Mouse (Mus musculus) C2C12 (cell line): ENCODE data around the gene A2ml1. TPM values are rescaled to one million over a fixed set of nuclear protein-coding genes. Genes with fewer than 3 reads are reported as not detected.

Source experiments
- H3K27me3 ChIP-seq: one replicate; pipeline ENCODE4 v1.6.1; 2011; ENCODE audit not compliant: control insufficient read depth, insufficient read depth, insufficient read length
- H3K36me3 ChIP-seq: one replicate; pipeline ENCODE4 v1.6.1; 2011; ENCODE audit not compliant: control insufficient read depth, insufficient read depth
- H3K4me3 ChIP-seq: one replicate; pipeline ENCODE4 v1.5.1; 2011; ENCODE audit warnings: mild to moderate bottlenecking, control low read depth; ENCODE audit not compliant: poor library complexity, insufficient read depth, severe bottlenecking
- H3K79me2 ChIP-seq: one replicate; pipeline ENCODE4 v1.6.1; 2011; ENCODE audit not compliant: control insufficient read depth, insufficient read depth
- H3K79me3 ChIP-seq: one replicate; pipeline ENCODE4 v1.6.1; 2011; ENCODE audit warnings: low read depth, control low read depth
- H3ac ChIP-seq: one replicate; pipeline ENCODE3; 2011; ENCODE audit warnings: low read depth; ENCODE audit not compliant: control insufficient read depth, insufficient read length
- CEBPB ChIP-seq: IDR thresholded peaks from one replicate; pipeline ENCODE4 v1.6.1; 2011; ENCODE audit warnings: low read depth, mild to moderate bottlenecking, control low read depth, moderate library complexity
- CTCF ChIP-seq: IDR thresholded peaks from one replicate; pipeline ENCODE4 v1.5.1; 2011; ENCODE audit not compliant: control insufficient read depth, insufficient read depth, insufficient read length
- FOSL1 ChIP-seq: IDR thresholded peaks from one replicate; pipeline ENCODE4 v1.8.0; 2011; ENCODE audit warnings: mild to moderate bottlenecking, low read length; ENCODE audit not compliant: poor library complexity, insufficient read depth, severe bottlenecking
- MAX ChIP-seq: IDR thresholded peaks from one replicate; pipeline ENCODE4 v1.6.1; 2011; ENCODE audit warnings: mild to moderate bottlenecking, control low read depth
- MYOD1 ChIP-seq: IDR thresholded peaks from one replicate; pipeline ENCODE4 v1.6.1; 2011; ENCODE audit warnings: low read depth; ENCODE audit not compliant: control insufficient read depth, insufficient read length
- MYOG ChIP-seq: IDR thresholded peaks from one replicate; pipeline ENCODE4 v1.6.1; 2011; ENCODE audit not compliant: control insufficient read depth, insufficient read length; ENCODE audit errors: extremely low read depth
- USF1 ChIP-seq: IDR thresholded peaks from one replicate; pipeline ENCODE4 v1.6.1; 2011; ENCODE audit warnings: low read depth, mild to moderate bottlenecking, control low read depth, moderate library complexity
- polyA plus RNA-seq: library from polyadenylated mRNA; unstranded; fragments of >200 nt; fragmentation: generic; extraction: Trizol; gene quantifications from one replicate; pipeline ENCODE4 v1.2.1, GENCODE M21; 2012; ENCODE audit warnings: missing spikeins

Gene A2ml1
- polyA plus RNA-seq, 1 experiment: not detected

DNA sequence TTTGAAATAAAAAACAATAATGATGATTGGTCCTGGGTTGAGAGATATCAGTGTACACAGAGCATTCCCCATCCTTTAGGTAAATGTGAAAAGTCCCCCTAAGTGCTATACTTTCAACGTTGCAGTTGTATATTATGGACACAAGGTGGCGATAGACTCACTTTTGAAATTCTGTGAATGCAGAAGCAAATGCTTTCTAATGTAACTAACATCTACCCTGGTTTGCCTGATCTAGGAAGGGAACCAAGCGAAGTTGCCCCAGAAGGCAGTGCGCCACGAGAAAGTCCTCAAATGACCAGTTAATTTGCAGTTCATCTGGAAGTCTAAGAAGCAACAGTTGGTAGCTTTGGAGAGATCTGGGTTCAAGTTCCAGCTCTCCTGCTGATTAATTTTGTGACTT lies 23.1 kb upstream of the A2ml1 start:
- H3K79me3 ChIP-seq: no peaks in the 10 kb centered on the region
- no peak overlapping the region for H3K4me3 ChIP-seq
- H3K36me3 ChIP-seq: no peaks in the 10 kb centered on the region
- no peaks in the 10 kb centered on the region for H3K27me3 ChIP-seq
- TF ChIP-seq MAX: no peak
- TF ChIP-seq MYOD1: no peak
- TF ChIP-seq CEBPB: no peak
- TF ChIP-seq MYOG: no peak
- no peak for TF ChIP-seq USF1
- no peak for TF ChIP-seq CTCF
- no peak for TF ChIP-seq FOSL1
- H3ac ChIP-seq: no peak overlapping the region
- H3K79me2 ChIP-seq: no peaks in the 10 kb centered on the region

DNA sequence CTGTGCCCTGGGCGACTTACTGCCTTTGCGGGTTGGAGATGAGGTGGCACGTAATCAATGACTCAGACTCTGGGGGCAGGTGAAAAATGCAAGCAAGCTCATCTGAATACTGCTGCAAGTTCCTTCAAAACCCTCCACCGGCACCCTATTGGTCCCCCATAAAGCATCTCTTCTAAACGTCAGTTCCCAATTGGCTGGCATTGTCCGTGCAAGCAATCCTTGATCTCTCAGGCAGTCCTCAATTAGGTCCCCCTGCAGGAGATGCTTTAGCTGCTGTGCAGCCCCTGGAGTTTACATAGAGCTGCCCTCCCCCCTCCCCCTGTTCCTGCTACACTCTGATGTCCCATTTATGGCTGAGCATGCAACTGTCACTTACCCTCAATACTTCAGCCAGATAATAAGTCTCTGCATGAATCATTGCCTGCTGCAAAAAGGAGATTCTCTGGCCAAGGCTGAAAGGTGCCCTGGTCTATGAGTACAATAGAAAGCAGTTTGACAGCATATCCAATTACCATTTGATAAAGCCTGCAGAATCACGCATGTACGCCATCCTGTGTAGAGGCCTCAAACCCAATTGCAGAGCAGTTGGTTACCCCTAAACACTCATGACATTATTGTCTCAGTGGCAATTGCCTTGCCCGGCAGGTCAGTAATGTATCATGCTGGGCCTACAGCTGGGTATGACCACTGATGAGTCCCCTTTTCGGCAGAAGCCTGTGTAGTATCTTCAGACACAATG lies 21.2 kb upstream of the A2ml1 start:
- TF ChIP-seq MYOG: no peak
- TF ChIP-seq MYOD1: no peak
- no peak for TF ChIP-seq MAX
- no peak for TF ChIP-seq CTCF
- TF ChIP-seq USF1: no peak
- no peak for TF ChIP-seq CEBPB
- no peak for TF ChIP-seq FOSL1
- no peak overlapping the region for H3K4me3 ChIP-seq
- H3K27me3 ChIP-seq: no peaks in the 10 kb centered on the region
- H3K36me3 ChIP-seq: no peaks in the 10 kb centered on the region
- H3K79me2 ChIP-seq: no peaks in the 10 kb centered on the region
- no peak overlapping the region for H3ac ChIP-seq
- H3K79me3 ChIP-seq: no peaks in the 10 kb centered on the region

DNA sequence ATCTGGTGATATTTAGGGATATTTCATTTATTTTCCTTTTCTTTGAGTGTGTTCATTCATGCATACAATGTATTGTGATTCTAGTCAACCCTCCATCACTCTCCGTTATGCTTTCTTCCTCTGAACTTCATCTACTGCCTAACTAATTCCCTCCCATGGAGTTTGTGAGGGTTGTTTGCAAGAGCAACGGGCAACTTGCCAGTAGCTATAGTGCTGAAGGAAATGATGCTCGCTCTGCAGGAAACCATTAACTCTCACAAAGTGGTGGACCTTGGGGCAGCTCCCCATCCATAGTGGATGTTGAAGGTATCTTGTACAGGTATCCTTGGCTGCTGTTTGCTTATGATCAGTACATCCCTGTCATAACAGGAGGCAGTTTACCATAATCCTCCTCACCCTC lies 20.6 kb upstream of the A2ml1 start:
- no peaks in the 10 kb centered on the region for H3K27me3 ChIP-seq
- no peaks in the 10 kb centered on the region for H3K79me2 ChIP-seq
- no peaks in the 10 kb centered on the region for H3K79me3 ChIP-seq
- H3K36me3 ChIP-seq: no peaks in the 10 kb centered on the region
- H3K4me3 ChIP-seq: no peak overlapping the region
- TF ChIP-seq CTCF (no peak), USF1 (no peak), FOSL1 (no peak), MYOG (no peak), MAX (no peak), CEBPB (no peak), MYOD1 (no peak)
- H3ac ChIP-seq: no peak overlapping the region

DNA sequence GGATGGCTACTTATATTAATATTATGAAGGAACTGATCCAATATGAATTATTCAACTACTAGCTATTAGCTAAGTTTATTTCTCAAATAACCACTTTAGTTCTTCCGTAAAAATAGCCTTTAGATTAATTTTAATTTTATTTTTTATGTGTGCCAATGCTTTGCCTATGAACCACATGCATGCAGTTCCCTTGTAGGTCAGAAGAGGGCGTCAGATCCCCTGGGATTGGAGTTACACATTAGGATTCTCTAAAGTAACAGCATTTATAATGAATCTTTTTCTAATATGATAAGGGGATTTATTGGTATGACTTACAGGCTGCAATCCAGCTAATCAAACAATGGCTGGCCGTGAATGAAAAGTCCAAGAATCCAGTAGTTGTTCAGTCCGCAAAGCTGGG lies 18.1 kb upstream of the A2ml1 start:
- H3K79me3 ChIP-seq: no peaks in the 10 kb centered on the region
- H3K79me2 ChIP-seq: no peaks in the 10 kb centered on the region
- H3K4me3 ChIP-seq: no peak overlapping the region
- no peak for TF ChIP-seq USF1
- TF ChIP-seq MAX: no peak
- TF ChIP-seq CTCF: no peak
- no peak for TF ChIP-seq CEBPB
- no peak for TF ChIP-seq MYOD1
- TF ChIP-seq MYOG: no peak
- no peak for TF ChIP-seq FOSL1
- H3K36me3 ChIP-seq: no peaks in the 10 kb centered on the region
- no peaks in the 10 kb centered on the region for H3K27me3 ChIP-seq
- H3ac ChIP-seq: no peak overlapping the region

GRCm38 (mm10) chr6:128598256-128599047 lies 17.0 kb upstream of the A2ml1 start:
- no peak overlapping the region for H3ac ChIP-seq
- no peak overlapping the region for H3K4me3 ChIP-seq
- no peaks in the 10 kb centered on the region for H3K27me3 ChIP-seq
- H3K79me3 ChIP-seq: no peaks in the 10 kb centered on the region
- no peak for TF ChIP-seq CEBPB
- no peak for TF ChIP-seq MAX
- TF ChIP-seq MYOD1: no peak
- no peak for TF ChIP-seq USF1
- TF ChIP-seq MYOG: no peak
- no peak for TF ChIP-seq FOSL1
- TF ChIP-seq CTCF: no peak
- no peaks in the 10 kb centered on the region for H3K36me3 ChIP-seq
- no peaks in the 10 kb centered on the region for H3K79me2 ChIP-seq

DNA sequence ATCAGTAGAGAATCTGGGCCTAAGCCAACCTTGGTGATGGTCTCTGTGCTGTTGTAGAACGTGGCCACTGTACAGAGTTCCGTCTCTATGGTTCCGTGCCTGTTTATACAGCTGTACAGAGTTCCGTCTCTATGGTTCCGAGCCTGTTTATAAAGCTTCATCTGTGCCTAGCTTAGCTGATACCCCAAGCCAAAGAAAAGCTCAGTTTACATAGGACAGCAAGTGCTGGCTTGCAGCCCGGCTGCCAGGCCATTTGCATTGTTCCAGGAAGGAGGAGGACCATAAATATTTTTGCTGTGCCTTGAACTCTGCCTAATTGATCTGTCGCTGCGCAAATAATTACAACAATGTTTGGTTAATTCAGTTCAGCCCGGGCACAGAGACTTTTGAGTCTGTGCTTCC lies 15.7 kb upstream of the A2ml1 start:
- no peaks in the 10 kb centered on the region for H3K36me3 ChIP-seq
- no peak overlapping the region for H3ac ChIP-seq
- H3K79me2 ChIP-seq: no peaks in the 10 kb centered on the region
- no peaks in the 10 kb centered on the region for H3K79me3 ChIP-seq
- no peak for TF ChIP-seq CTCF
- TF ChIP-seq MAX: no peak
- TF ChIP-seq MYOD1: no peak
- TF ChIP-seq FOSL1: no peak
- TF ChIP-seq CEBPB: no peak
- TF ChIP-seq USF1: no peak
- TF ChIP-seq MYOG: no peak
- H3K27me3 ChIP-seq: no peaks in the 10 kb centered on the region
- H3K4me3 ChIP-seq: no peak overlapping the region
